Mouse (Mus musculus): ENCODE results near the gene Pgbd5. TPM values are rescaled to one million over a fixed set of nuclear protein-coding genes. Genes with fewer than 3 reads are reported as not detected.

Pgbd5 gene
- polyA plus RNA-seq, 1 experiment from 2014 or later: 2.1 TPM

- Histone ChIP-seq H3K36me3 (no peaks in the 10 kb centered on the region), H3K27ac (replicated peaks) (no peak overlapping the region), H3K9me3 (replicated peaks) (no peaks in the 10 kb centered on the region), H3K4me3 (no peak overlapping the region), H3K27me3 (ENCODE audit: low read depth, poor library complexity, severe bottlenecking) (no peaks in the 10 kb centered on the region), H3K4me1 (peaks cover 6% of the 10 kb centered on the region; the same call in 1 of the 2 replicates)
- WGBS: 72% methylated on average over 6 of the region's 6 CpGs
- no peak for DNase-seq (ENCODE audit: low spot score)
Measured at GRCm38 (mm10) chr8:124379289-124379688, 60.2 kb downstream of the Pgbd5 start.

GRCm38 (mm10) chr8:124376406-124376805, 63.1 kb downstream of the Pgbd5 start:
- Histone ChIP-seq H3K27me3 (ENCODE audit: low read depth, poor library complexity, severe bottlenecking) (no peaks in the 10 kb centered on the region), H3K36me3 (no peaks in the 10 kb centered on the region), H3K4me1 (no peaks in the 10 kb centered on the region), H3K27ac (replicated peaks) (no peak overlapping the region), H3K9me3 (replicated peaks) (no peaks in the 10 kb centered on the region), H3K4me3 (no peak overlapping the region)
- no peak for DNase-seq (ENCODE audit: low spot score)
- 93% methylated on average over 12 of the region's 12 CpGs for WGBS

DNA sequence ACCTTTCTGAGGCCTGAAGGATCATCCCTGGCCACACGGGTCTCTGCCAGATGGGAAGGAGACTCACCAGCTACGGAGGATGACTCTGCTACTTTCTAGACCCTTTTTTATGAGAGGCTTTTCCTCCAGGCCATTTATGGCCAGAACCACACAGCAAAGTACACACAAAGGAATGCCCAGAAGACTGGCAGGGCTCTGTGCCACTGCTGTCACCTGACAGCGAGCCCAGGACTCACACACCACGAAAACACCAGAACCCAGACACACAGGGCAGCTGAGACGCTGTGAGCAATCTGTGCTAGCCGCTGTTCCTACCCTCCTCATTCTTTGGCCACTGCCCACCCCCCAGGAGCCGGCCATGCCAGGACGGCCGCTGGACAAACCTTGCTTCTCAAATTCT, 63.7 kb downstream of the Pgbd5 start:
- DNase-seq (ENCODE audit: low spot score): no peak
- no peaks in the 10 kb centered on the region for H3K9me3 ChIP-seq (replicated peaks)
- WGBS: 90% methylated on average over 9 of the region's 9 CpGs

DNA sequence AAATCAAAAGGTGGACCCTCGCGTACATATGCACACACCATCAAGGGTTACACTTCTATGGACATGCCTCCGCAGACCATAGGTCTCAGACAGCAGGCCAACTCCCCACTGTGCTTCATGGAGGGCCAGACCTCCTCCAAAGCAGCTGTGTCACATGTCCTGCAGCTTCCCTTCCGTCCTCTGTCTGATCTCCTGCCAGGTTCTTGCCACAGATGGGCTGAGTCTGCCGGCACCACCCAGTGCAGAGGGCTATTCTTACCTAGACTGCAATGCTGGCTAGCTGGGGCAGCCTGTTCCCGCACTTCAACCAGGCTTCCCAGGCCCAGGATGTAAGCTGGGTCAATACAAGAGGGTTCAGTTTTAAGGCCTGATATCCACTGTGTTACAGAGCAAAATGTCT, 64.3 kb downstream of the Pgbd5 start:
- Histone ChIP-seq H3K27ac (replicated peaks) (no peak overlapping the region), H3K36me3 (no peaks in the 10 kb centered on the region), H3K4me1 (0 out of 2 replicates have a peak, but pooled peaks cover 4% of the 10 kb centered on the region), H3K27me3 (ENCODE audit: low read depth, poor library complexity, severe bottlenecking) (no peaks in the 10 kb centered on the region), H3K4me3 (no peak overlapping the region), H3K9me3 (replicated peaks) (no peaks in the 10 kb centered on the region)
- 81% methylated on average over 6 of the region's 6 CpGs for WGBS
- no peak for DNase-seq (ENCODE audit: low spot score)

More for the DNA sequence above, 63.7 kb downstream of the Pgbd5 start:
- Histone ChIP-seq H3K4me1 (0 out of 2 replicates have a peak, but pooled peaks cover 4% of the 10 kb centered on the region), H3K27ac (replicated peaks) (no peak overlapping the region), H3K4me3 (no peak overlapping the region), H3K27me3 (ENCODE audit: low read depth, poor library complexity, severe bottlenecking) (no peaks in the 10 kb centered on the region), H3K36me3 (no peaks in the 10 kb centered on the region)

DNA sequence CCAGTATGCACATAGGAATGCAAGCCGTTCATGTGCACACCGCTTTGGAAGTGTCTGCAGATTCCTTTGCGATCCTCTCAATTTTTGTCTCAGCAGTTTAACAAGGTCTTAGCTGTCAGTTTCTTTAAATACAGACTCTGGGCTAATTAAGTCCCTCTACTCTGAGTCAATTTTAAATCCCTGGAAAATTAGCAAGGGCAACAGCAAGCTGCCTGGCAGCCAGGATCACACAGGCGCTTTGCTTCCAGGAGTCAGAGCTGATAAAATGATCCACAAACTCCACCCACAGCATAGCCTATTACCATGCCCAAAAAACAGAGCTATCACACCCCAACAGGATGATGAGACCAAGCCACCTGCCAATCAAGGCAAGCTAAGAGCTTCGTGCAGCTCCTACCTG, 65.7 kb downstream of the Pgbd5 start:
- Histone ChIP-seq H3K27me3 (ENCODE audit: low read depth, poor library complexity, severe bottlenecking) (no peaks in the 10 kb centered on the region), H3K27ac (replicated peaks) (no peak overlapping the region), H3K4me3 (no peak overlapping the region), H3K4me1 (0 out of 2 replicates have a peak, but pooled peaks cover 4% of the 10 kb centered on the region), H3K36me3 (no peaks in the 10 kb centered on the region), H3K9me3 (replicated peaks) (no peaks in the 10 kb centered on the region)
- 93% methylated on average over 5 of the region's 5 CpGs for WGBS
- no peak for DNase-seq (ENCODE audit: low spot score)

DNA sequence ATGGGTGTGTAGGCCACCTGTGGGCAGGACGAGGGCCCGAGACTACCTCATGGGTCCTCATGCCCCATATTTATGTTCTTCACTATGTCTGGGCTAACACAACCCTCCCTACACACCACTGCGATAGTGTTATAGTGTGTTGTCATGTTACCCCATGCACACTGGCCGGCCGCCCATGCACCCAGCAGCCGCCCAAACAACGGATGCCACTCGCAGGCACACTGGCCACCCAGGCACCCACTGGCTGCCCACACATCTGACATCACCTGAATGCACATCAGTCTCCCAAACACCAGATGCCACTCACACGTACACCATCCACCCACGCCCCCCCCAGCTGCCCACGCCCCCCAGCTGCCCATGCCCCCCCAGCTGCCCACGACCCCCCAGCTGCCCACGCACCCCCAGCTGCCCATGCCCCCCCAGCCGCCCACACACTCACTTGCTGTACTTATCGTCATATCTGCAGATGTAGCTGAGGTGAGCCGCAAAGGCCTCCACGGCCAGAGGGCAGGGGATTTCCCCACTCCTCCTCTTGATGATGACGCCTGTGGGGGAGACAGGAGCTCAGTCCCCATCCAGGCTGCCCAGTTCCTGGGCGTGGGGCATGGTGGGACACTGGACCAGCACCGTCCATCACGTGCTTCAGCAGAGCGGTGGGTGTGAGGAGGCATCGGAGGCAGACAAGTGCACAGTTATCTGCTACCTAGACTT, 67.9 kb downstream of the Pgbd5 start:
- WGBS: 91% methylated on average over 23 of the region's 23 CpGs
- Histone ChIP-seq H3K36me3 (no peaks in the 10 kb centered on the region), H3K27me3 (ENCODE audit: low read depth, poor library complexity, severe bottlenecking) (no peaks in the 10 kb centered on the region)

DNA sequence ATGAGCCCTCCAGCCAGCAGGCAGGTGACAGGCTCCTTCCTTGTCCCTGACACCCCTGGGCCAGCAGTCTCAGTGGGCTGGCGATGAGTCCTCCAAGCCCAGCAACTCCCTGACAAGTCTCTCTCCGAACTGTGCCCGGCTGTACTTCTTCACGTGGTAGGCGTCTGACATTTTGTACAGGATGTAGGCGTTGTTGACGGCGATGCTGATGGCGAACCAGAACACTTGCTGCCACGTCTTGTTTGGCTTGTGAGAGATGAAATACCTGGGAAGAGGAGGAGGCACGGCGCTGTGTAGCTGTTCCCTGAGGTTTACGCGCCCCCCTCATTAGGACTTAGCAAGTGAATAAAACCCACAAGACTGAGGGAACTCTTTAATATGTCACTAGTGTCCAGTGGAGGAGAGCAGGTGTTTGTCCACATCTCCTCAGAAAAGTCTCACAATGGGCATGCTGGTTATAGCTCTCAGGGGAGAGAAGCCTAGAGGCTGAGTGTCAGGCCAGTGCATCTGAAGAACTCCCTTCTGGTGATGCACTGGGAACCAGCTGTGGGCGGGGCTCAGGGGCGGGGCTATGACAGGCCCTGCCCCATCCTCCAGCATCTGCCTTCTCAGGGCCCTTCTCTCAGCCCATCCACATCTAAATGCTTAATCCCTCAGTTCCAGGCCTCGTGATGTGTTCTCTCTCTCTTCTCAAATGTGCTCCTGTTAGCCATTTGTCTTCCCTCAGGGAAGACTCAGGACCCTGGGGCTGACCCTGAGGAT, 68.9 kb downstream of the Pgbd5 start:
- no peak overlapping the region for H3K4me3 ChIP-seq
- H3K36me3 ChIP-seq: no peaks in the 10 kb centered on the region
- H3K27me3 ChIP-seq (ENCODE audit: low read depth, poor library complexity, severe bottlenecking): no peaks in the 10 kb centered on the region
- WGBS: 80% methylated on average over 17 of the region's 17 CpGs
- DNase-seq (ENCODE audit: low spot score): no peak
- no peak overlapping the region for H3K27ac ChIP-seq (replicated peaks)
- H3K9me3 ChIP-seq (replicated peaks): no peaks in the 10 kb centered on the region
- 0 out of 2 replicates have a peak, but pooled peaks cover 4% of the 10 kb centered on the region for H3K4me1 ChIP-seq

More for the DNA sequence above, 67.9 kb downstream of the Pgbd5 start:
- no peak overlapping the region for H3K4me3 ChIP-seq
- 0 out of 2 replicates have a peak, but pooled peaks cover 4% of the 10 kb centered on the region for H3K4me1 ChIP-seq
- no peaks in the 10 kb centered on the region for H3K9me3 ChIP-seq (replicated peaks)
- H3K27ac ChIP-seq (replicated peaks): no peak overlapping the region
- DNase-seq (ENCODE audit: low spot score): no peak

DNA sequence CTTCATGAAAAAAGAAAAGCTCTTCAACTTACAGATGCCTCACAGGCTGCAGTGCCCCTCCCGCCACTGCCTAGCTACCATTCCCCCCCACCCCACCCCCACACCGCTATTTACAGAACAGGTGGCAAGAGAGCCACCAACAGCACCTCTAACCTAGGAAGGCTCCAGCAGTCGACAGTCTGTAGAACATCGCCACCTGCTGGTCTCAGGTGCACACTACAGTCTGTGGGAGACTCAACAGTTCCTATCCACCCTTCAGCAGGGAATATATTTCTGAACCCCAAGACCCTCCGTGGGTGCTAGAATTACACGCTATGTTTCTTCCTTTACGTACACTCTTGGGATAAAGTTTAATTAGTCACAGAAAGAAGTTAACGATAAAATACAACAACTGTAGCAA, 71.2 kb downstream of the Pgbd5 start:
- no peak overlapping the region for H3K4me3 ChIP-seq
- H3K27ac ChIP-seq (replicated peaks): no peak overlapping the region
- 22% methylated on average over 8 of the region's 8 CpGs for WGBS
- no peaks in the 10 kb centered on the region for H3K9me3 ChIP-seq (replicated peaks)
- no peaks in the 10 kb centered on the region for H3K36me3 ChIP-seq
- H3K27me3 ChIP-seq (ENCODE audit: low read depth, poor library complexity, severe bottlenecking): no peaks in the 10 kb centered on the region
- DNase-seq (ENCODE audit: low spot score): peak; percentile 68
- H3K4me1 ChIP-seq: 0 out of 2 replicates have a peak, but pooled peaks cover 4% of the 10 kb centered on the region

GRCm38 (mm10) chr8:124363337-124363736, 76.1 kb downstream of the Pgbd5 start:
- WGBS: 93% methylated on average over 15 of the region's 15 CpGs
- Histone ChIP-seq H3K4me1 (no peaks in the 10 kb centered on the region), H3K27me3 (ENCODE audit: low read depth, poor library complexity, severe bottlenecking) (no peaks in the 10 kb centered on the region), H3K4me3 (no peak overlapping the region), H3K9me3 (replicated peaks) (0 out of 2 replicates have a peak, but pooled peaks cover 3% of the 10 kb centered on the region), H3K36me3 (no peaks in the 10 kb centered on the region), H3K27ac (replicated peaks) (no peak overlapping the region)
- DNase-seq (ENCODE audit: low spot score): no peak

GRCm38 (mm10) chr8:124362589-124362988, 76.9 kb downstream of the Pgbd5 start:
- Histone ChIP-seq H3K4me3 (no peak overlapping the region), H3K36me3 (no peaks in the 10 kb centered on the region), H3K9me3 (replicated peaks) (0 out of 2 replicates have a peak, but pooled peaks cover 3% of the 10 kb centered on the region), H3K27me3 (ENCODE audit: low read depth, poor library complexity, severe bottlenecking) (no peaks in the 10 kb centered on the region), H3K27ac (replicated peaks) (no peak overlapping the region), H3K4me1 (no peaks in the 10 kb centered on the region)
- no peak for DNase-seq (ENCODE audit: low spot score)
- 86% methylated on average over 7 of the region's 7 CpGs for WGBS

GRCm38 (mm10) chr8:124361773-124362427, 77.6 kb downstream of the Pgbd5 start:
- no peak overlapping the region for H3K4me3 ChIP-seq
- no peaks in the 10 kb centered on the region for H3K36me3 ChIP-seq
- H3K27ac ChIP-seq (replicated peaks): no peak overlapping the region
- no peaks in the 10 kb centered on the region for H3K27me3 ChIP-seq (ENCODE audit: low read depth, poor library complexity, severe bottlenecking)
- H3K4me1 ChIP-seq: no peaks in the 10 kb centered on the region
- H3K9me3 ChIP-seq (replicated peaks): 0 out of 2 replicates have a peak, but pooled peaks cover 3% of the 10 kb centered on the region
- WGBS: 81% methylated on average over 11 of the region's 11 CpGs
- DNase-seq (ENCODE audit: low spot score): no peak

- no peak overlapping the region for H3K4me3 ChIP-seq
- H3K36me3 ChIP-seq: no peaks in the 10 kb centered on the region
- H3K27ac ChIP-seq (replicated peaks): no peak overlapping the region
- no peaks in the 10 kb centered on the region for H3K27me3 ChIP-seq (ENCODE audit: low read depth, poor library complexity, severe bottlenecking)
- H3K9me3 ChIP-seq (replicated peaks): 0 out of 2 replicates have a peak, but pooled peaks cover 3% of the 10 kb centered on the region
- 81% methylated on average over 3 of the region's 3 CpGs for WGBS
- H3K4me1 ChIP-seq: no peaks in the 10 kb centered on the region
- DNase-seq (ENCODE audit: low spot score): no peak
Measured at GRCm38 (mm10) chr8:124360911-124361310, 78.5 kb downstream of the Pgbd5 start.

All from midbrain, embryonic 10.5 days (tissue).